Mouse (Mus musculus) Patski (cell line): Measurements from ENCODE around the gene Taf9. TPM values are rescaled to one million over a fixed set of nuclear protein-coding genes. Genes with fewer than 3 reads are reported as not detected.

Experiments used
- ATAC-seq: fragments of 100-300 bp; one replicate; pipeline ENCODE4 v1.8.0; 2021
- CTCF ChIA-PET: fragments of 350-600 bp; sonication (Branson Sonifier 250); formaldehyde crosslinking; loops from one replicate; lab custom pipeline; 2022; ENCODE audit warnings: inconsistent platforms; lab: Charles Lee
- POLR2A ChIA-PET: fragments of 350-600 bp; sonication (Branson Sonifier 250); formaldehyde crosslinking; loops from one replicate; lab custom pipeline; 2022; ENCODE audit warnings: antibody characterized with exemption, inconsistent platforms; lab: Charles Lee
- DNase-seq: peaks from one replicate; pipeline ENCODE4 v3.0.0-alpha.2; 2011; ENCODE audit warnings: low read depth, low spot score
- H3K27me3 ChIP-seq: fragments of 371-371 bp; one replicate; pipeline ENCODE4 v1.5.1; 2021
- CTCF ChIP-seq: fragments of 100-300 bp; IDR thresholded peaks from one replicate; pipeline ENCODE4 v1.5.1; 2021
- in situ Hi-C: fragments of 300-500 bp; cut with MboI; formaldehyde crosslinking; loops from 3 replicates; pipeline ENCODE4 v1.11.1; 2018; ENCODE audit warnings: low pct_unique_long_range_greater_than_20kb, mixed read lengths
- polyA plus RNA-seq: library from polyadenylated mRNA; unstranded; gene quantifications from one replicate; pipeline ENCODE4 v1.2.3, GENCODE M21; 2021

The Taf9 gene
- 11.1 TPM for polyA plus RNA-seq

GRCm38 (mm10) chr13:100651439-100652186 lies at the start of gene Taf9:
TSS of gene Taf9 (plus strand) at chr13:100651579.
- in situ Hi-C loops = no loop called here
- ATAC-seq (peak; percentile 46), DNase-seq (no peak)
- TF ChIP-seq CTCF = no peak
- ChIA-PET CTCF (interaction anchor here (1.1 kb wide), 1 partner anchor 8 kb away, joined by 4 read pairs; no protein-coding TSS in a partner anchor), POLR2A (no interaction called here)
- no peaks in the 10 kb centered on the region for H3K27me3 ChIP-seq

- POLR2A ChIA-PET = interaction anchor here (0.5 kb wide), 1 partner anchor 108 kb away, joined by 3 read pairs; no protein-coding TSS in a partner anchor
- ATAC-seq (no peak), DNase-seq (no peak)
- CTCF ChIA-PET = no interaction called here
- in situ Hi-C loops = no loop called here
- H3K27me3 ChIP-seq = no peaks in the 10 kb centered on the region
- TF ChIP-seq CTCF = no peak
Observed at GRCm38 (mm10) chr13:100602239-100602902, 49.0 kb upstream of the Taf9 start.

- CTCF ChIA-PET = no interaction called here
- TF ChIP-seq CTCF = no peak
- ATAC-seq (no peak), DNase-seq (no peak)
- POLR2A ChIA-PET = interaction anchor here (0.5 kb wide), 1 partner anchor 109 kb away, joined by 3 read pairs; no protein-coding TSS in a partner anchor
- H3K27me3 ChIP-seq = no peaks in the 10 kb centered on the region
- in situ Hi-C loops = no loop called here
Observed at GRCm38 (mm10) chr13:100603031-100603737, 48.2 kb upstream of the Taf9 start.

- H3K27me3 ChIP-seq = no peaks in the 10 kb centered on the region
- in situ Hi-C loops = no loop called here
- ATAC-seq = no peak
- no peak for DNase-seq
- no peak for TF ChIP-seq CTCF
- ChIA-PET CTCF (no interaction called here), POLR2A (no interaction called here)
Observed at GRCm38 (mm10) chr13:100603738-100604095, 47.7 kb upstream of the Taf9 start.

- DNase-seq (no peak), ATAC-seq (no peak)
- ChIA-PET CTCF (interaction anchor here (0.9 kb wide), 1 partner anchor 113 kb away, joined by 3 read pairs; the partner anchor contains the start of gene Gtf2h2), POLR2A (no interaction called here)
- TF ChIP-seq CTCF = no peak
- no peaks in the 10 kb centered on the region for H3K27me3 ChIP-seq
- in situ Hi-C loops = no loop called here
Observed at GRCm38 (mm10) chr13:100605845-100606244, 45.5 kb upstream of the Taf9 start.

GRCm38 (mm10) chr13:100607756-100608155 lies 43.6 kb upstream of the Taf9 start:
- H3K27me3 ChIP-seq = no peaks in the 10 kb centered on the region
- no peak for DNase-seq
- ChIA-PET CTCF (no interaction called here), POLR2A (no interaction called here)
- in situ Hi-C loops = no loop called here
- TF ChIP-seq CTCF = peak; percentile 57
- no peak for ATAC-seq

GRCm38 (mm10) chr13:100611266-100611665 lies 40.1 kb upstream of the Taf9 start:
- no peaks in the 10 kb centered on the region for H3K27me3 ChIP-seq
- TF ChIP-seq CTCF = no peak
- ChIA-PET POLR2A (no interaction called here), CTCF (interaction anchor here (1.2 kb wide), 1 partner anchor 13 kb away, joined by 3 read pairs; no protein-coding TSS in a partner anchor)
- in situ Hi-C loops = loop anchor here (5.0 kb wide), 1 partner anchor 119 kb away; the partner anchor contains the start of gene Gtf2h2
- no peak for ATAC-seq
- DNase-seq = no peak

GRCm38 (mm10) chr13:100612251-100612650 lies 39.1 kb upstream of the Taf9 start:
- POLR2A ChIA-PET = no interaction called here
- CTCF ChIA-PET = no interaction called here
- ATAC-seq (no peak), DNase-seq (no peak)
- TF ChIP-seq CTCF = no peak
- in situ Hi-C loops = loop anchor here (5.0 kb wide), 1 partner anchor 120 kb away; the partner anchor contains the start of gene Gtf2h2
- no peaks in the 10 kb centered on the region for H3K27me3 ChIP-seq

- TF ChIP-seq CTCF = peak; percentile 60
- no peaks in the 10 kb centered on the region for H3K27me3 ChIP-seq
- ChIA-PET POLR2A (no interaction called here), CTCF (no interaction called here)
- in situ Hi-C loops = loop anchor here (5.0 kb wide), 1 partner anchor 121 kb away; the partner anchor contains the start of gene Gtf2h2
- DNase-seq (no peak), ATAC-seq (no peak)
Observed at GRCm38 (mm10) chr13:100612903-100613302, 38.5 kb upstream of the Taf9 start.
